Mouse (Mus musculus) embryonic facial prominence, embryonic 14.5 days (tissue): ENCODE measurements at regions not wholly inside any gene's neighbourhood (a gene's known extent, or its start where the extent isn't known, plus 50 kb on each side); places are given as distances from the start of the nearest gene placed in this dataset.

Source experiments
- ATAC-seq: fragments of 200-750 bp; cut with Nextera tagmentation; 2 replicates; pipeline ENCODE4 v1.8.0; 2017; ENCODE audit warnings: low read depth, moderate number of reproducible peaks, moderate TSS enrichment
- DNase-seq: peaks from one replicate; pipeline ENCODE4 v3.0.0-alpha.2; 2015; ENCODE audit warnings: low spot score
- H3K27ac ChIP-seq: fragments of 300-500 bp; sonication (generic); replicated peaks from 2 replicates; pipeline ENCODE4 v1.5.1; 2014; ENCODE audit warnings: low read depth, mild to moderate bottlenecking, low read length, moderate library complexity
- H3K27me3 ChIP-seq: fragments of 300-500 bp; sonication (generic); replicated peaks from 2 replicates; pipeline ENCODE4 v1.6.1; 2014; ENCODE audit warnings: low read length; ENCODE audit not compliant: control insufficient read depth, insufficient read depth
- H3K36me3 ChIP-seq: fragments of 300-500 bp; sonication (generic); 2 replicates; pipeline ENCODE4 v1.6.1; 2014; ENCODE audit warnings: low read length, mixed read lengths; ENCODE audit not compliant: control insufficient read depth, insufficient read depth
- H3K4me1 ChIP-seq: fragments of 300-500 bp; sonication (generic); 2 replicates; pipeline ENCODE4 v1.6.1; 2014; ENCODE audit warnings: antibody characterized with exemption, low read length; ENCODE audit not compliant: control insufficient read depth, insufficient read depth
- H3K4me2 ChIP-seq: fragments of 300-500 bp; sonication (generic); 2 replicates; pipeline ENCODE4 v1.6.1; 2014; ENCODE audit warnings: low read depth, mild to moderate bottlenecking, low read length, moderate library complexity, mixed read lengths
- H3K4me3 ChIP-seq: fragments of 300-500 bp; sonication (generic); 2 replicates; pipeline ENCODE4 v1.5.1; 2014; ENCODE audit warnings: low read depth, mild to moderate bottlenecking, low read length
- H3K9ac ChIP-seq: fragments of 300-500 bp; sonication (generic); 2 replicates; pipeline ENCODE4 v1.6.1; 2014; ENCODE audit warnings: low read depth, mild to moderate bottlenecking, low read length, moderate library complexity, mixed read lengths
- H3K9me3 ChIP-seq: fragments of 300-500 bp; sonication (generic); 2 replicates; pipeline ENCODE4 v1.6.1; 2016; ENCODE audit warnings: low read length; ENCODE audit not compliant: control insufficient read depth
- WGBS: fragments of 180-500 bp; shearing (Covaris S2); extraction: QIAGEN DNeasy Blood & Tissue Kit; methylation state at CpG from one replicate; pipeline ENCODE4 v1.1.7; 2014; 5-methylcytosine and 5-hydroxymethylcytosine counted together

DNA sequence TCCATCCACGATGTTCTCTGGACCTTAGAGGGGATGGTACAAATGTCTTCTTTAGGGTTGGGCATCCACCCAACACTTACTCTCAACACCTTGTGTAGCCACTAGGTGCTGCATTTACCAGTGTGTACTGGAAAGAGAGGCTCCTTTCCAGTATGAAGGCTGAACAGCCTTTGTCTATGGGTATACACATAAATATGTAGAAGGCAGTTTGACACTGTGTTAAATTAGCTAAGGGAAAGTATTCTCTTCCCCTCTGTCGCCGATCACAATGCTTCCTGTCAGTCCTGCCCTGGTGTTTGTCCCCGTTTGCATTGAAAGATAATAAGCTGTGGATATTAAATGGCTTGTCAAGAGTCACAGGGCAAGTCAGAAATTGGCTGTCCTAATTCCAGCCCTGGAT, 104.0 kb upstream of the Ddit4l start:
- no peak overlapping the region for H3K4me3 ChIP-seq
- H3K9ac ChIP-seq: no peak overlapping the region
- H3K27me3 ChIP-seq: no peaks in the 10 kb centered on the region
- peaks cover 5% of the 10 kb centered on the region; the same call in 1 of the 2 replicates for H3K4me1 ChIP-seq
- WGBS: 59% methylated on average over 4 of the region's 4 CpGs
- no peaks in the 10 kb centered on the region for H3K9me3 ChIP-seq
- H3K36me3 ChIP-seq: no peaks in the 10 kb centered on the region
- H3K4me2 ChIP-seq: no peak overlapping the region
- no peak for DNase-seq
- no peak overlapping the region for H3K27ac ChIP-seq
- no peak for ATAC-seq

DNA sequence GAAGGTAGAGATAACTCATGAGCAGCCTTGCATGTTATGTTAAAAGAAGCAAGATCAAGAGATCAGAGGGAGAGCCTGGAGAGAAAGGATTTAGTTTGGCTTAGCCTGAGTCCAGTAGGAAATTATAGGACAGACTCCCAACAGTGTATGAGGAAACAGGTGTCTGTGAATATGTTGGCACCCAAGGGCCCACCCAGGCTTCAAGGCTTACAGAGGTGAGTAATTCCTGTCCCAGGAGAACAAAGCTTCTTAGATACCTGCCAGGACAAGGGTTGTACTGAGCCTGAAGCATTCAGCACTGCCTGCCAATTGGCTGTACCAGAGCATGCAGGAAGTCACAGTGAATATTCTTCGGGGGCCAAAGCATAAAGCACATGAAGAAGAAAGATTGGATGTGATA, 101.2 kb upstream of the Ddit4l start:
- WGBS: 87% methylated on average over 1 of the region's 1 CpGs
- Histone ChIP-seq H3K4me1 (no peaks in the 10 kb centered on the region), H3K9me3 (no peaks in the 10 kb centered on the region), H3K4me3 (no peak overlapping the region), H3K9ac (no peak overlapping the region), H3K27me3 (no peaks in the 10 kb centered on the region), H3K36me3 (no peaks in the 10 kb centered on the region), H3K27ac (no peak overlapping the region), H3K4me2 (no peak overlapping the region)
- DNase-seq (no peak), ATAC-seq (no peak)

DNA sequence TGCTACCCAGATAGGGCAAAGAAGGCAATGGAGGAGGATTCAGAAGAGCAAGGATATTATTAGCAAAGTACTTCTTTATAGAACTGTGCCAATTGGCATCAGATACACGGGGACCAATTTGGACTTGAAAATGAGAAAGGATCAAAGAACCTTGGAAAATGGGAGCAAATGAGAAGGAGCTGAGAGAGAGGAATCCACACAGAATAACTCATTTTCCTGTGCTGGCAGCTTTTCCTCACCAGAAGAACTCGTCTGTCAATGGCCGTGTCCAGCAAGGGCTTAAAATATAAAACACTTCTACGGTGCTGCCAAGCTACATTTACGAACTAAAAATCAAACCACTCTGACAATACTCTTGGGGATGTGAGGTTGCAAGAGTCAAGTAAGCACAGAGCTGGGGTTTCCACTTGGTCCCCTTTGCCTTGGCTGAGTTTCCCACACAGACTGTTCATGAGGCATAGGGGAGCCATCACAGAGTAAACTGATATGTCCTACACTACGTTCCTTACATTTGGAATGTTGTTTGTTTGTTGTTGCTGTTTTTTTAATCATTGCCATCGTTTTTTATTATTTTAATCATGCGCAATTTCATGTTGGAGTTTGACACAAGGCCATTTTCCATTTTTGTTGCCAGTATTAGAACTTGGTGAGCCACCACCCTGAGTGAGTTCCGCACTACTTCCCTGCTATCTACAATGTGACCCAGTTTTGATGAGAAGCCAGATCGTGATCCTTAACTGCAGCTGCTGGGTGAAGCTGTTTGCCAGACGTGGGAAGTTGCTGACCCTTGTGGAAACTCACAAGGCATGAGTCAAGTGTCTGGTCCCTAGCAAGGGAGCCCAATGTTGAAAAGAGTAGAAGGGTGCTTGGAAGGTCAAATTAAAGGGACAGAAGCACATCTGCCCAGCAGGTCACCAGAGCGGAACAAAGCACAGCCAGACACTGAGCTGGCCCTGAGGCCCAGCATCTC, 95.5 kb upstream of the Ddit4l start:
- peaks cover 27% of the 10 kb centered on the region for H3K4me1 ChIP-seq

DNA sequence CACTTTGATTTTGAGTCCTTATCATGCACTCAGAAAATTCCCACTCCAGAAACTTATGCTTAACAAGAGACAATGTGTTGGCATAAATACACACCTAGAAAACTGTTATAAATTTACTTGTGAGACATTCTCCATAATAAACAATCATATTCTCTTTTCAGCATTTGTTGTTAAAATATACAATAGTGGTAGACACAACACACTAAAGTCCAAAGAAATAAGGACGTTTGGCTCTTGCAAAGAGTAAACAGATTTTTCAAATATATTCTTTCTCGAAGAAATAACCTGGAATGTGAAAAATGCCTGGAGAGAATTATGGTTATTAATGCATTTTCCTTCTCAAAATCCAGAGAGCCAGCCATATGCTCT, 91.8 kb upstream of the Ddit4l start:
- Histone ChIP-seq H3K4me3 (no peak overlapping the region), H3K9ac (no peak overlapping the region), H3K9me3 (no peaks in the 10 kb centered on the region), H3K27me3 (no peaks in the 10 kb centered on the region), H3K4me2 (no peak overlapping the region), H3K4me1 (peaks cover 29% of the 10 kb centered on the region), H3K27ac (peak overlapping the region; percentile 86), H3K36me3 (no peaks in the 10 kb centered on the region)
- 11% methylated on average over 2 of the region's 2 CpGs for WGBS
- no peak for DNase-seq
- ATAC-seq: no peak

More for the DNA sequence above, 95.5 kb upstream of the Ddit4l start:
- ATAC-seq: no peak
- H3K27me3 ChIP-seq: no peaks in the 10 kb centered on the region
- no peak overlapping the region for H3K4me2 ChIP-seq
- no peaks in the 10 kb centered on the region for H3K36me3 ChIP-seq
- H3K4me3 ChIP-seq: no peak overlapping the region
- no peak overlapping the region for H3K9ac ChIP-seq
- H3K27ac ChIP-seq: no peak overlapping the region; the same call in 1 of the 2 replicates
- no peaks in the 10 kb centered on the region for H3K9me3 ChIP-seq
- 57% methylated on average over 12 of the region's 12 CpGs for WGBS
- peak; percentile 87 for DNase-seq

DNA sequence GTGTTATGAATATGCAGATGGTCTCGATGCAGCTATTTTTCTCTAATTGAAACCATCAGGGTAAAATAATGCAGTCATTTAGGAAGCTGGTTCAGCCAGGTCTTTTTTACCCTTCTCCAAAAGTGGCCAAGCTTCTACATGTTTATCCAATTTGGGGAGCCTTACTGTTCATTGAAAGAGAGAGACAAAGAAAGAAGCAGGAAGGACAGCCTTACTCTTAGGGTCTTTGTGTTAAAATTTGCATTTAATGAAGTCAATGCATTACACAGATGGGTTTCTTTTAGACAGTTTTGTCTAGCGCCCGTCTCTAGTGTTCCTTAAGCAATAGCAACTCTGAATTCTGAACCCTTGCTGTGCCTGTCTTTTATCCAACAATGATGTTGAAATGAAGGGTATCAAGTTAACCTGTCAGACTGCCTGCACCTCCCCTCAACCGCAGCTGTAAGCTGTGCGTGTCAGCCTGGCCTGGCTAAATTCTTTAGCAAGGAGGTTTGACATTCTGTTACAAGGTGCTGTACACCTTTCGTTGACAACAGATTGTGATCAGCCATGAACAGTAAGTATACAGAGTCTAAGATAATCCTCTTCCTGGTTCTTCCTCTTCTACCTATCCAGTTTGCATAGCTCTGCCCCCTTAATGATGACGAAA, 91.3 kb upstream of the Ddit4l start:
- Histone ChIP-seq H3K4me2 (peak overlapping the region; percentile 34), H3K9ac (no peak overlapping the region), H3K4me3 (no peak overlapping the region), H3K27ac (peak overlapping the region; percentile 86), H3K4me1 (peaks cover 29% of the 10 kb centered on the region), H3K9me3 (no peaks in the 10 kb centered on the region), H3K36me3 (no peaks in the 10 kb centered on the region), H3K27me3 (no peaks in the 10 kb centered on the region)
- ATAC-seq (peak; percentile 87), DNase-seq (peak; percentile 90)
- 20% methylated on average over 7 of the region's 7 CpGs for WGBS

DNA sequence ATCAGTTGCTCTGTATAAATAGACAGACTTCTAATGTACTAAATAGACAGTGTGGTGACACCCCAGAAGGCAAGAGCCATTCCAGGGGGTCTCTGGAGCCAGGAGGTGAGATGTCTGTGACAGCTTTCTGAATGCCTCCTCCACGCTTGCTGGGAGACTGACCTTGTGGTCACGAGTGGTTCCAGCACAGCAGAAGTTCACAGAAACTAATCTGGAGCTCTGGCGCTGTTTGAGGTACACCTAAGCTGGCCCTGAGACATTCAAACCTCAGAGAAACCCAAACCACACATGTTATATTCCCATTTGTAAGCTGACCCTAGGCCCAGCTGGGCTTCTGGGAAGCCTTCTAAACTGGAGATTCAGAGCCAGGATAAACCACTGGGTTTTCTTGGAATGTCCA, 79.7 kb upstream of the Ddit4l start:
- ATAC-seq: no peak
- WGBS: 55% methylated on average over 3 of the region's 3 CpGs
- H3K27me3 ChIP-seq: no peaks in the 10 kb centered on the region
- H3K4me2 ChIP-seq: no peak overlapping the region
- no peaks in the 10 kb centered on the region for H3K36me3 ChIP-seq
- H3K9ac ChIP-seq: no peak overlapping the region
- no peaks in the 10 kb centered on the region for H3K4me1 ChIP-seq
- H3K4me3 ChIP-seq: no peak overlapping the region
- no peaks in the 10 kb centered on the region for H3K9me3 ChIP-seq
- no peak overlapping the region for H3K27ac ChIP-seq
- peak; percentile 48 for DNase-seq

DNA sequence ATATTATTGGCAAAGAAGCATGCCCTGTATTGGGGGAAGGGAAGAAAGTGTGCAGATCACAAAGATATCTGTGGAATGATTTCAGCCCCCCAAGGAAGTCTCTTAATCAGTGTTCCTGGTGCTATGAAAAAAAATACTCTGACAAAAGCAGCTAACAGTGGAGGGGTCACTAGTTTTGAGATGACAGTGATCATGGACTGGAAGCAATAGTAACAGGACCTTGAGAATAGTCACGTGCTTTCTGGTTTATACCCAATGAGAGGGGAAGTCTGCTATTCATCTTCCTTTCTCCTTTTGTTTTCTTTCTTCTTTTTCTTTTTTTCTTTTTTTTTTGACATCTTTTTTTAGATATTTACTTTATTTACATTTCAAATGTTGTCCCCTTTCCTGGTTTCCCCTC, 79.1 kb upstream of the Ddit4l start:
- ATAC-seq: no peak

DNA sequence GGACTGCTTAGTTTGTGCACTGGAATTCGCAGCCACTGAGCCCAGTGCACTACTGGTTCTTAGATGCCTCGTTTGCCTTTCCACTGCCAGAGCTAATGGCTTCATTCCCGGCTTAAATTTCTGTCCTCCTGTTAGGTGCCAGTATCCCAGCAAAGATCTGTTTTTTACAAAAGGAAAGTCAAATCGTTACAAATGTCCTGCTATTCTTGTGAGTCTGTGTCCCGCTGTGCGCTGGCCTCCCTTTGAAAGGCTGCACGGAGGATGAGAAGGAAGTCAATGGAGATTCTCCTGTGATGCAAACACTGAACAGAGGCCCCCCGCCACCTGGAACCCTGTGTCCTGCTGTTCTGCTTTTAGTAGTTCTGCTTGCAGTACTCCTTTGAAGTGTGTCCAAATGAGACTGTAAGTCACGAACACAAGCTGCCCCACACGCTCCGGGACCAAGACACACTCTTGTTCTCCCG, 74.0 kb upstream of the Ddit4l start:
- H3K27me3 ChIP-seq: no peaks in the 10 kb centered on the region
- no peaks in the 10 kb centered on the region for H3K9me3 ChIP-seq
- peaks cover 13% of the 10 kb centered on the region for H3K4me1 ChIP-seq
- H3K4me2 ChIP-seq: peak overlapping the region; percentile 46
- peak overlapping the region; percentile 31; the same call in 1 of the 2 replicates for H3K9ac ChIP-seq
- peak overlapping the region; percentile 78 for H3K27ac ChIP-seq
- WGBS: 7% methylated on average over 12 of the region's 12 CpGs
- ATAC-seq (peak; percentile 50; the same call in 1 of the 2 replicates), DNase-seq (peak; percentile 56)
- H3K4me3 ChIP-seq: peak overlapping the region; percentile 13
- no peaks in the 10 kb centered on the region for H3K36me3 ChIP-seq

More for the DNA sequence above, 79.1 kb upstream of the Ddit4l start:
- Histone ChIP-seq H3K4me1 (peaks cover 1% of the 10 kb centered on the region), H3K9me3 (no peaks in the 10 kb centered on the region), H3K36me3 (no peaks in the 10 kb centered on the region), H3K27me3 (no peaks in the 10 kb centered on the region), H3K4me3 (no peak overlapping the region), H3K4me2 (no peak overlapping the region), H3K9ac (no peak overlapping the region), H3K27ac (no peak overlapping the region)
- no peak for DNase-seq
- WGBS: 63% methylated on average over 1 of the region's 1 CpGs
